Mouse (Mus musculus) C2C12 (cell line): ENCODE data around the gene Rdh9.

Experiments used
- CTCF ChIP-seq: IDR thresholded peaks from one replicate; pipeline ENCODE4 v1.5.1; 2011; ENCODE audit not compliant: control insufficient read depth, insufficient read depth, insufficient read length
- USF1 ChIP-seq: IDR thresholded peaks from one replicate; pipeline ENCODE4 v1.6.1; 2011; ENCODE audit warnings: low read depth, mild to moderate bottlenecking, control low read depth, moderate library complexity

GRCm38 (mm10) chr10:127734434-127734833 lies 41.8 kb upstream of the Rdh9 start:
- TF ChIP-seq CTCF (no peak), USF1 (no peak)
